Mouse (Mus musculus) midbrain, embryonic 10.5 days (tissue): ENCODE results near the gene U2af1l4. TPM values are rescaled to one million over a fixed set of nuclear protein-coding genes. Genes with fewer than 3 reads are reported as not detected.
A peak's percentile ranks its signal among the peaks of the same experiment; 100 is the strongest.

Experiments
- DNase-seq: peaks from one replicate; pipeline ENCODE4 v3.0.0-alpha.2; 2017; ENCODE audit warnings: low spot score
- H3K27ac ChIP-seq: fragments of 300-500 bp; sonication (generic); replicated peaks from 2 replicates; pipeline ENCODE4 v1.5.1; 2016; ENCODE audit warnings: mild to moderate bottlenecking
- H3K27me3 ChIP-seq: fragments of 300-500 bp; sonication (generic); 2 replicates; pipeline ENCODE4 v1.6.1; 2016; ENCODE audit warnings: low read depth, mild to moderate bottlenecking; ENCODE audit not compliant: poor library complexity, severe bottlenecking
- H3K36me3 ChIP-seq: fragments of 300-500 bp; sonication (generic); 2 replicates; pipeline ENCODE4 v1.6.1; 2016; ENCODE audit warnings: mild to moderate bottlenecking, moderate library complexity
- H3K4me1 ChIP-seq: fragments of 300-500 bp; sonication (generic); 2 replicates; pipeline ENCODE4 v1.6.1; 2016
- H3K4me3 ChIP-seq: fragments of 300-500 bp; sonication (generic); 2 replicates; pipeline ENCODE4 v1.5.1; 2016; ENCODE audit warnings: mild to moderate bottlenecking, moderate library complexity
- H3K9me3 ChIP-seq: fragments of 300-500 bp; sonication (generic); replicated peaks from 2 replicates; pipeline ENCODE4 v1.6.1; 2016; ENCODE audit warnings: mild to moderate bottlenecking
- WGBS: fragments of 180-500 bp; shearing (Covaris S2); methylation state at CpG from one replicate; pipeline ENCODE4 v1.1.7; 2016; 5-methylcytosine and 5-hydroxymethylcytosine counted together
- polyA plus RNA-seq: library from polyadenylated mRNA; unstranded; fragments of >200 nt; fragmentation: Nextera tagmentation; extraction: Ambion mirVana; gene quantifications from 2 replicates; pipeline ENCODE4 v1.2.1, GENCODE M21; 2016

Gene U2af1l4
- polyA plus RNA-seq, 1 experiment from 2014 or later = 93.2 TPM

GRCm38 (mm10) chr7:30579950-30580349 is 16.8 kb downstream of the U2af1l4 start:
- H3K27me3 ChIP-seq = no peaks in the 10 kb centered on the region
- H3K4me3 ChIP-seq = no peak overlapping the region
- H3K36me3 ChIP-seq = peaks cover 99% of the 10 kb centered on the region
- WGBS = 95% methylated on average over 8 of the region's 8 CpGs
- no peak for DNase-seq
- no peak overlapping the region for H3K27ac ChIP-seq
- H3K9me3 ChIP-seq = no peaks in the 10 kb centered on the region
- H3K4me1 ChIP-seq = no peaks in the 10 kb centered on the region

GRCm38 (mm10) chr7:30581547-30581946 is 18.4 kb downstream of the U2af1l4 start:
- H3K27me3 ChIP-seq = no peaks in the 10 kb centered on the region
- WGBS = 97% methylated on average over 16 of the region's 16 CpGs
- H3K36me3 ChIP-seq = peaks cover 99% of the 10 kb centered on the region
- H3K4me1 ChIP-seq = peaks cover 3% of the 10 kb centered on the region
- DNase-seq = no peak
- H3K27ac ChIP-seq = no peak overlapping the region
- H3K4me3 ChIP-seq = no peak overlapping the region
- H3K9me3 ChIP-seq = no peaks in the 10 kb centered on the region

- Histone ChIP-seq H3K36me3 (peaks cover 75% of the 10 kb centered on the region), H3K27me3 (no peaks in the 10 kb centered on the region), H3K4me3 (no peak overlapping the region), H3K9me3 (no peaks in the 10 kb centered on the region), H3K27ac (no peak overlapping the region), H3K4me1 (peaks cover 16% of the 10 kb centered on the region)
- 95% methylated on average over 10 of the region's 10 CpGs for WGBS
- DNase-seq = no peak
Observed at GRCm38 (mm10) chr7:30584339-30584738, 21.2 kb downstream of the U2af1l4 start.

- DNase-seq = no peak
- 94% methylated on average over 7 of the region's 7 CpGs for WGBS
- no peak overlapping the region for H3K27ac ChIP-seq
- no peaks in the 10 kb centered on the region for H3K9me3 ChIP-seq
- no peak overlapping the region for H3K4me3 ChIP-seq
- H3K36me3 ChIP-seq = peaks cover 67% of the 10 kb centered on the region
- no peaks in the 10 kb centered on the region for H3K27me3 ChIP-seq
- peaks cover 22% of the 10 kb centered on the region for H3K4me1 ChIP-seq
Observed at GRCm38 (mm10) chr7:30585170-30585569, 22.1 kb downstream of the U2af1l4 start.

- Histone ChIP-seq H3K36me3 (peaks cover 54% of the 10 kb centered on the region), H3K27me3 (no peaks in the 10 kb centered on the region), H3K9me3 (no peaks in the 10 kb centered on the region), H3K4me3 (peak overlapping the region; percentile 99), H3K4me1 (peaks cover 27% of the 10 kb centered on the region), H3K27ac (peak overlapping the region; percentile 99; the same call in 1 of the 2 replicates)
- 92% methylated on average over 28 of the region's 28 CpGs for WGBS
- DNase-seq = no peak
Observed at GRCm38 (mm10) chr7:30586455-30587020, 23.4 kb downstream of the U2af1l4 start.

GRCm38 (mm10) chr7:30587842-30588667 is 25.0 kb downstream of the U2af1l4 start:
- no peaks in the 10 kb centered on the region for H3K9me3 ChIP-seq
- H3K36me3 ChIP-seq = peaks cover 38% of the 10 kb centered on the region
- under 1% methylated on average over 67 of the region's 67 CpGs for WGBS
- peak overlapping the region; percentile 99 for H3K27ac ChIP-seq
- peak overlapping the region; percentile 99 for H3K4me3 ChIP-seq
- H3K27me3 ChIP-seq = no peaks in the 10 kb centered on the region
- peaks cover 32% of the 10 kb centered on the region for H3K4me1 ChIP-seq
- no peak for DNase-seq

GRCm38 (mm10) chr7:30588676-30589434 is 25.8 kb downstream of the U2af1l4 start, which contains the start of gene Kmt2b:
Gene Kmt2b, minus strand, starts transcription at chr7:30588726.
- WGBS = under 1% methylated on average over 63 of the region's 68 CpGs
- peaks cover 32% of the 10 kb centered on the region for H3K4me1 ChIP-seq
- peak within 1 kb of the TSS; percentile 99 for H3K27ac ChIP-seq
- peak; percentile 98 for DNase-seq
- H3K9me3 ChIP-seq = no peaks in the 10 kb centered on the region
- H3K27me3 ChIP-seq = no peaks in the 10 kb centered on the region
- H3K4me3 ChIP-seq = peak within 1 kb of the TSS; percentile 99
- H3K36me3 ChIP-seq = peaks cover 30% of the 10 kb centered on the region

GRCm38 (mm10) chr7:30589435-30590301 is 26.6 kb downstream of the U2af1l4 start:
- H3K9me3 ChIP-seq = no peaks in the 10 kb centered on the region
- H3K4me1 ChIP-seq = peaks cover 32% of the 10 kb centered on the region
- H3K36me3 ChIP-seq = peaks cover 22% of the 10 kb centered on the region
- DNase-seq = peak; percentile 89
- H3K27me3 ChIP-seq = no peaks in the 10 kb centered on the region
- H3K27ac ChIP-seq = peak overlapping the region; percentile 99
- H3K4me3 ChIP-seq = peak overlapping the region; percentile 99
- 32% methylated on average over 40 of the region's 40 CpGs for WGBS

- H3K27ac ChIP-seq = no peak overlapping the region
- peaks cover 32% of the 10 kb centered on the region for H3K4me1 ChIP-seq
- no peaks in the 10 kb centered on the region for H3K9me3 ChIP-seq
- WGBS = 83% methylated on average over 9 of the region's 9 CpGs
- H3K27me3 ChIP-seq = no peaks in the 10 kb centered on the region
- H3K36me3 ChIP-seq = peaks cover 8% of the 10 kb centered on the region
- peak overlapping the region; percentile 16; the same call in 1 of the 2 replicates for H3K4me3 ChIP-seq
- no peak for DNase-seq
Observed at GRCm38 (mm10) chr7:30590927-30591604, 28.0 kb downstream of the U2af1l4 start.

- no peaks in the 10 kb centered on the region for H3K27me3 ChIP-seq
- H3K4me1 ChIP-seq = peaks cover 28% of the 10 kb centered on the region
- 43% methylated on average over 4 of the region's 4 CpGs for WGBS
- H3K9me3 ChIP-seq = no peaks in the 10 kb centered on the region
- DNase-seq = no peak
- H3K36me3 ChIP-seq = peaks cover 3% of the 10 kb centered on the region
- H3K27ac ChIP-seq = no peak overlapping the region
- peak overlapping the region; percentile 16; the same call in 1 of the 2 replicates for H3K4me3 ChIP-seq
Observed at GRCm38 (mm10) chr7:30591605-30591951, 28.5 kb downstream of the U2af1l4 start.

GRCm38 (mm10) chr7:30592772-30593423 is 29.8 kb downstream of the U2af1l4 start:
- no peak for DNase-seq
- no peak overlapping the region for H3K4me3 ChIP-seq
- H3K27ac ChIP-seq = no peak overlapping the region; the same call in 1 of the 2 replicates
- no peaks in the 10 kb centered on the region for H3K9me3 ChIP-seq
- WGBS = 63% methylated on average over 5 of the region's 5 CpGs
- no peaks in the 10 kb centered on the region for H3K36me3 ChIP-seq
- H3K4me1 ChIP-seq = peaks cover 16% of the 10 kb centered on the region
- H3K27me3 ChIP-seq = no peaks in the 10 kb centered on the region
